Mouse (Mus musculus): Measurements from ENCODE around the gene Efna1. TPM values are rescaled to one million over a fixed set of nuclear protein-coding genes. Genes with fewer than 3 reads are reported as not detected.

The Efna1 gene
- total and polyA plus RNA-seq, 3 experiments = not detected

DNA sequence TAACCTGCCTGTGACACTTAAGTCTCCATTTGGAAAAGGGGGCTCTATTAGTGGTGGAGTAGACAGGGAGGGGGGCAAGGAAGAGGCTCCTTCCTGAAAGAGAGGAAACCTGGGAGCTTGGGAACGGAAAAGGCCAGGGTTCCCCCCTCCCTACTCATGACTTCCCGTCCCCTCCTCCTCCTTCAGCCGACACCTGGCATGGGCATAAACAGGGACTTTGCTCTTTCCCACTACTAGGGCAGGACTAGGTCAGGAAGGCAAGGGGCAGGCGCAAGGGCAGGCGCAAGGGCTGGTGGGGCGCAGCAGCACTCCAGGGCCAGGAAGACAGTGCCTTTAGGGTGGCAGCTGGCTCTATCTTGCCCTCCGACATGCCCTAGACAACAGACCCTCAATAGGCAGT, 2.8 kb downstream of the Efna1 start:
- no peaks in the 10 kb centered on the region for H3K4me1 ChIP-seq (ENCODE audit: control insufficient read depth in 1 of 2, insufficient read depth in 2 of 2, low read length in 2 of 2)
- no peak overlapping the region for H3K9ac ChIP-seq (ENCODE audit: control insufficient read depth, low read depth, low read length, poor library complexity, severe bottlenecking)
- H3K79me2 ChIP-seq (ENCODE audit: control insufficient read depth, insufficient read depth, low read length, poor library complexity) = no peaks in the 10 kb centered on the region
- no peaks in the 10 kb centered on the region for H3K9me3 ChIP-seq (replicated peaks; ENCODE audit: insufficient read depth, low read length)
- no peak overlapping the region for H3K4me3 ChIP-seq (ENCODE audit: control insufficient read depth in 1 of 2, insufficient read depth in 1 of 2, low read depth in 2 of 2, low read length in 2 of 2)
- peaks cover 29 to 38% of the 10 kb centered on the region in 2 experiments for H3K27me3 ChIP-seq (ENCODE audit: control insufficient read depth in 1 of 2, insufficient read depth in 2 of 2, low read length in 2 of 2)
- H3K27ac ChIP-seq (ENCODE audit: control insufficient read depth, low read depth, low read length) = no peak overlapping the region
- no peaks in the 10 kb centered on the region for H3K36me3 ChIP-seq (ENCODE audit: control insufficient read depth in 1 of 2, insufficient read depth in 2 of 2, low read length in 2 of 2)
- TF ChIP-seq CTCF (IDR thresholded peaks at IDR 0.05 in 2 of 3, conservative IDR thresholded peaks at IDR 0.05 in 1 of 3; ENCODE audit: control insufficient read depth in 1 of 3, insufficient read depth in 1 of 3, low read depth in 2 of 3, low read length in 3 of 3, poor library complexity in 1 of 3, severe bottlenecking in 1 of 3) = no peak
- no peak for TF ChIP-seq ELF1 (IDR thresholded peaks at IDR 0.05; ENCODE audit: low read depth, low read length)
- no peak for TF ChIP-seq POLR2AphosphoS5 (IDR thresholded peaks at IDR 0.05; ENCODE audit: borderline replicate concordance, low read depth, low read length)
- no peak for TF ChIP-seq HCFC1 (IDR thresholded peaks at IDR 0.05; ENCODE audit: low read depth, low read length)
- TF ChIP-seq USF2 (IDR thresholded peaks at IDR 0.05; ENCODE audit: borderline replicate concordance in 1 of 2, insufficient read depth in 1 of 2, low read depth in 1 of 2, low read length in 2 of 2) = no peak
- no peak for TF ChIP-seq MXI1 (IDR thresholded peaks at IDR 0.05; ENCODE audit: low read depth, low read length)
- TF ChIP-seq SMC3 (IDR thresholded peaks at IDR 0.05; ENCODE audit: low read depth, low read length) = no peak
- no peak for TF ChIP-seq CHD1 (IDR thresholded peaks at IDR 0.05; ENCODE audit: low read depth, low read length)
- TF ChIP-seq MAFK (IDR thresholded peaks at IDR 0.05; ENCODE audit: borderline replicate concordance, low read depth, low read length) = no peak
- no peak for DNase-seq (ENCODE audit: low read depth, low spot score)

DNA sequence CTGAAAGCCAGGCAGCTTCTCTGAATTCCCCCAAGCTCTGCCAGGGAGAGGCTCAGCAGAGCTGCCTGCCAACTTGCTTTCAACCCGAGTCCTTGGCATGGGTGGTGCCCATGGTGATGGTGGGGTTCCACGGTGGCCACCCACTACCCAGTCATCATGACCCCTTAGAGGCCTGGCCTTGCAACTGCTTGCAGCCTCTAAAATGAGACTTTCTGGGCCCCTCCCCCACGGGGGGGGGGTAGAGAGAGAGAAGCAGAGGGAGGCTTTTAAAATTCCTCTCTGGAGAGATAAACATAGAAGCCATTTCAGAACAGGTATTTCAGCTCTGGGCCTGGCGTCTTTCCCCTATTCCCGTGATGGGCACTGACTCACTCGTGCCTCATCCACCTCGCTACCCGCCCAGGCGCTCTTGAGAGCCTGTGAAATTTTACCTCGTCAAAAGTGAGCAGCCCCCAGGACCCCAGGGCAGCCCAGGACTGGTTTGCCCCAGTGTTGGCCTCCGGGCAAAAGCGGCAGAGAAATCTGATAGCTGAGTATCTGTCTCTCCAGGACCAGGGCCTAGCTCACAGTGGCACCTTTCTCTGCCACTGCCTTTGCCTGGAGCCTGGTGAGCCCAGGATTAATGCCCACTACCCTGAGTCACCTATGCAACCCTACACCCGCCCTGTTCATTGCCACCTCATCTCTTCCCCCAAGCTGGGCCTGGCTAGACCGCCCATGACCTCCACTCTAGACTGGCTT, 3.5 kb downstream of the Efna1 start:
- Histone ChIP-seq H3K4me3 (ENCODE audit: control insufficient read depth in 1 of 2, insufficient read depth in 1 of 2, low read depth in 2 of 2, low read length in 2 of 2) (no peak overlapping the region), H3K9me3 (replicated peaks; ENCODE audit: insufficient read depth, low read length) (no peaks in the 10 kb centered on the region), H3K79me2 (ENCODE audit: control insufficient read depth, insufficient read depth, low read length, poor library complexity) (no peaks in the 10 kb centered on the region), H3K36me3 (ENCODE audit: control insufficient read depth in 1 of 2, insufficient read depth in 2 of 2, low read length in 2 of 2) (no peaks in the 10 kb centered on the region), H3K4me1 (ENCODE audit: control insufficient read depth in 1 of 2, insufficient read depth in 2 of 2, low read length in 2 of 2) (no peaks in the 10 kb centered on the region), H3K27me3 (ENCODE audit: control insufficient read depth in 1 of 2, insufficient read depth in 2 of 2, low read length in 2 of 2) (peaks cover 27 to 36% of the 10 kb centered on the region in 2 experiments), H3K9ac (ENCODE audit: control insufficient read depth, low read depth, low read length, poor library complexity, severe bottlenecking) (no peak overlapping the region), H3K27ac (ENCODE audit: control insufficient read depth, low read depth, low read length) (no peak overlapping the region)
- DNase-seq (ENCODE audit: low read depth, low spot score) = no peak
- TF ChIP-seq CHD2 (IDR thresholded peaks at IDR 0.05; ENCODE audit: low read length) = no peak
- no peak for TF ChIP-seq MAX (IDR thresholded peaks at IDR 0.05; ENCODE audit: low read length)
- TF ChIP-seq POLR2AphosphoS2 (IDR thresholded peaks at IDR 0.05; ENCODE audit: low read length) = no peak
- TF ChIP-seq HCFC1 (IDR thresholded peaks at IDR 0.05; ENCODE audit: low read depth, low read length) = no peak
- TF ChIP-seq SIN3A (IDR thresholded peaks at IDR 0.05; ENCODE audit: low read length) = no peak
- no peak for TF ChIP-seq TBP (IDR thresholded peaks at IDR 0.05; ENCODE audit: low read depth, low read length)
- no peak for TF ChIP-seq ETS1 (IDR thresholded peaks at IDR 0.05; ENCODE audit: low read depth, low read length)
- no peak for TF ChIP-seq E2F4 (IDR thresholded peaks at IDR 0.05; ENCODE audit: borderline replicate concordance, low read depth, low read length)
- TF ChIP-seq BHLHE40 (IDR thresholded peaks at IDR 0.05; ENCODE audit: borderline replicate concordance, low read depth, low read length) = no peak
- no peak for TF ChIP-seq NRF1 (IDR thresholded peaks at IDR 0.05; ENCODE audit: insufficient read depth, low read depth, low read length, poor library complexity, severe bottlenecking)
- no peak for TF ChIP-seq SMC3 (IDR thresholded peaks at IDR 0.05; ENCODE audit: low read depth, low read length)
- TF ChIP-seq CTCF (IDR thresholded peaks at IDR 0.05 in 2 of 3, conservative IDR thresholded peaks at IDR 0.05 in 1 of 3; ENCODE audit: control insufficient read depth in 1 of 3, insufficient read depth in 1 of 3, low read depth in 2 of 3, low read length in 3 of 3, poor library complexity in 1 of 3, severe bottlenecking in 1 of 3) = no peak
- TF ChIP-seq MYB (IDR thresholded peaks at IDR 0.05; ENCODE audit: low read depth, low read length) = no peak
- no peak for TF ChIP-seq CHD1 (IDR thresholded peaks at IDR 0.05; ENCODE audit: low read depth, low read length)
- TF ChIP-seq POLR2AphosphoS5 (IDR thresholded peaks at IDR 0.05; ENCODE audit: borderline replicate concordance, low read depth, low read length) = no peak

All from MEL (cell line).